Mouse (Mus musculus) adrenal gland, postnatal 14 days (tissue): ENCODE results near the gene Necab2. TPM values are rescaled to one million over a fixed set of nuclear protein-coding genes. Genes with fewer than 3 reads are reported as not detected.
A peak's percentile ranks its signal among the peaks of the same experiment; 100 is the strongest.

Experiments used
- DNase-seq: peaks from one replicate; pipeline ENCODE4 v3.0.0; 2021; ENCODE audit warnings: mixed read lengths
- total RNA-seq: library from RNA; stranded (reverse); gene quantifications from 2 replicates; pipeline ENCODE4 v1.2.3, GENCODE M21; 2021

Gene Necab2
- total RNA-seq, 1 experiment from 2014 or later, result 10.6 TPM

DNA sequence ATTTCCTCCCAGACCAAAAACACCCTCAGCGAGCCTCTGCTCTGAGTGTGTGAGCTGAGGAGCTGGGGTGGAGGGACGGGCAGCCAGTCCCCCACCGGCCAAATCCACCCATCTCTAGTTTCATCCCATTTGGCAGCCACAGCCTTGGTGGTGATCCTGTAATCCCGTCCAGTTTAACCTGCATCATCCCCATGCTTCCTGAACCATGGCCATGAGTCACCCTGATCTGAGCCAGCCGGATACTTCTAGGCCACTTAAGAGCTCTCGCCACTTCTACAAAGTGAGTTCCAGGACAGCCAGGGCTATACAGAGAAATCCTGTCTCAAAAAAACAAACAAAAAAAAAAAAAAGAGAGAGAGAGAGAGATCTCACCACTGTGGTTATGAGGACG lies 18.2 kb upstream of the Necab2 start:
- peak; percentile 54 for DNase-seq

DNA sequence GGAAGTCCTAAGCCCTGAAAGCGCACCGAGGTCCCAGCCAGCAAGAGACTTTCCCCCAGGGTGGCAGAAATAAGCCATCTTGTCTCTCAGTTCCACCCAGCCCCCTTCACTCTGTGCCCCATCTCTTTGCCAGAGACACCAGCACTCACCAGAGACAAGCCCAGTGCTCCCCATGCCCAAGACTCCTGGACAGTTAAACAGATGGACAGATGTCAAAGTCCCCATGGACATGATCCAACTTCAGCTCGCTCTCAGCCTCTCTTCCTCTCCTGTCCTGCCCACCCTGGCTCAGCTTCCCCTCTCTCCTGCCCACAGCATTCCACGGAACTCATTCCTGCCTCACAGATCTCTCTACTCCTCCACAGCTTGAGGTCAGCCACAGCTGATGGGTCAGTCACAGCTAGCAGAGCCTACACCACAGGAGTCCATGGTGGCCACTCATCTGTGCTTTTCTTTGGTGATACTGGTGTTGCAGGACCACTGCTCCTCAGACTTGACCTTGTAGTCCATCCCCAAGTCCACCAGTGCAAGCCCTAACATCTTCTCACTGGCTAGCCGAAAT lies 17.7 kb upstream of the Necab2 start:
- DNase-seq, result no peak

DNA sequence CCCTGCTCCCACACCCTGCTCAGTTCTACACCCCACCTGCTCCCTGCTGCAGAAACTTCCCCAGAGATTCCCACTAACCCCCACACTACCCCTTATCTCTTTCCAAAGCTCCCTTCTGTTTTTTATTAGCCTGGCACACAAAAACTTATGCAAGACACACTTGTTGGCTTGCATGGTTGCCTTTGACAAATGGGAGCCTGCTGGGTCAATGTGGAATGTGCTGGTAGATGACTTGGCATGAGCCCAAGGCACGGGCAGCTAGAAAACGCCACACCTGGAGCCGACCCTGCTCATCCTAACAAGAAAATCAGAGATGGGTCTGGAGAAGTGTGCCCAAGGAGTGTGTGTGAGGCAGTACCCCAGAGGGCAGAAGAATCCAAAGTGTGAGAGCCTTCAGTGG lies 17.0 kb upstream of the Necab2 start:
- no peak for DNase-seq

DNA sequence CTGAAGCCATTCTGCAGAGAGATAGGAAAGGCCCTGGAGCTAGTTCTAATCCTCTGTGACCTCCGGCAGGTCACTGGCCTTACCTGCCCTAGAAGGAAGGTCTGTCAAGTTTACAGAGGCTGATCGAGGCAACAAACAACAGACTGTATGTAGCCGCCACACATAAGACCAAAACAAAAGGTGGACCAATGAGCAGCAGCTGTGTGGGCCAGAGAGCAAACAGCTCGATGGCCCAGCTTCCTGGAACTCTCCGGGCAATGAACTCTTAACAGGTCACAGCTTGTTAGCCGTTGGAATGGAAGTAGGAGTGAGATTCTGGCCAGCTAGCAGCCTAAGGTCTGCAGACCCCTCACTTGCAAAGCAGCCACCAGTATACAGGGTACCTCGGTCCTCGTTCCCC lies 16.3 kb upstream of the Necab2 start:
- DNase-seq, result no peak

DNA sequence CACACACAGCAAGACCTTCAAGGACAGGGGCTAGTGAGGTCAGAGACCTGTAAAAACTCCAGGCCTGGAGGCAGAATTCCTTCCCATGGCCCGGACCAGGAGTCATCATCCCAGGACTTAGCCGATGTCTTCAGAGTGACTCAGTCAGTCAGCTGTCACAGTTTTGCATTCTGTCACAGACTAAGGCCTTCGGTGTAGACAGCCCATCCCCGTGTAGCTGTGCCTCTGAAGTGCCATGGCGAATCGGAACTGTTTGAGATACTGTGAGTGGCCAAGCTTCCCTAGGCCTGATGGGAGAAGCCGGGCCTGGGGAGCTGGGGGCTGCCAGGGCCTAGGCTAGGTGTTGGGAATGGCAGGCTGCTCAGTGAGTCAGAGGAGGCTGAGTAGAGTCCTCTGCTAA lies 15.8 kb upstream of the Necab2 start:
- DNase-seq, result peak; percentile 66

DNA sequence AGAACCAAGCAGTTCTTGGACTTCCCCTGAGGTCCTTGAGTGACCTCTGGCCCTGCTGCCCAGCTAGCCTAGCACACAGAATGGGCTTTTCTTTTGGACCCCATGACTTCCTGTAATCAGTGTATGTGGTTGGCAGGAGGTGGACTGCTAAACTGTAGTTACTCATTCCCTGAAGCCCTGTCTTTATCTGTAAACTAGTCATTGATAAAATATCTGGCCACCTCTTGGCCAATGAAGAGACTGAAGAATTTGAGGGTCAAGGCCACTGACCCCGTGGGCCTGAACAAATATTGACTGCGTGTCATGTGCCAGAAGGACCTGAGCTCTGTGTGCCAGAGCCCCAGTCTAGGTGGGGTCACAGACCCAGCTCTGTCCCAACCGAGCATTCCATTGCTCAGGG lies 14.1 kb upstream of the Necab2 start:
- peak; percentile 49 for DNase-seq

DNA sequence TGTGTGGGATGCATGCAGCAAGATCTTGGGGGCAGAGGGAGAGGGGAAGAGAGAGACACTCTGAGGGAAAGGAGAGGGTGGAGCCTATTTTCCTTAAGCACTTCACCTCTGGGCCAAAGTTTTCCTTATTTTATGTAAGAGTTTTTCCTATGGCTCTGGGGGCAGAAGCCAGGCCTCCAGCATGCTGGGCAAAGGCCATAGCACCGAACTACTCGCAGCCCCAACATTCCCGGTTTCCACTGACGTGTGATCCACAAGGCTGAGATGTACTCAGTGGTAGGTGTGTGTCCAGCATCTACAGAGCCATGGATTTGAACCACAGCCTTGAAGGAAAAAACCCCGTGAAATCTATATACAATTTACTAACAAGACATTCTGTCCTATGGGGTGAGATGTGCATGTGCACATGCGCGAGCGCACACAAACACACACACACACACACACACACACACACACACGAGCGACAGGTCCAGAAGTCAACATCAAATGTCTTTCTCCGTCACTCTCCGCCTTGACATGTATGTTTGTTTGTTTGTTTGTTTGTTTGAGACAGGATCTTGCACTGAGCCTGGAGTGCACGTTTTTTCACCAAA lies 12.8 kb upstream of the Necab2 start, which contains the start of gene Osgin1:
Gene Osgin1 (plus strand): TSS at position 543 of the 593 bp plus-strand sequence.
- no peak for DNase-seq

DNA sequence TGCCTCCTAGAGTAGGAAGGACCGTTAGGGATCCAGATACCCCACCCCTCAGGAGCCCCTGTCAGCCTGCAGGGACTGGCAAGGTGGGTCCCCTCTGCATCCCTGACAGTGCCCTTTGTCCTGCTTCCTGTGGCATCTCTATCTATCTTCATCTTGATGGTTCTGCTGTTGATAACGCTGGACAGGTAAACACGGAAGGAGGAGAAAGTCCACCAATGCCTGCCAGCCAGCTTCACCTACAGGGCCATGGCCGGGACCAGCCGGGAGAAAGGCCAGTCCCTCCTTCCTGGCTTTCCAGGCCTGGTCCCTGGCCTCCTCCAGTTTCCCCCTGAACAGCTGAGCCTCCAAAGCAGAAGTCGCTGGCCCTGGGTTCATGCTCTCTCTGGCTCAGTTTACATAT lies 11.9 kb upstream of the Necab2 start:
- DNase-seq, result no peak

DNA sequence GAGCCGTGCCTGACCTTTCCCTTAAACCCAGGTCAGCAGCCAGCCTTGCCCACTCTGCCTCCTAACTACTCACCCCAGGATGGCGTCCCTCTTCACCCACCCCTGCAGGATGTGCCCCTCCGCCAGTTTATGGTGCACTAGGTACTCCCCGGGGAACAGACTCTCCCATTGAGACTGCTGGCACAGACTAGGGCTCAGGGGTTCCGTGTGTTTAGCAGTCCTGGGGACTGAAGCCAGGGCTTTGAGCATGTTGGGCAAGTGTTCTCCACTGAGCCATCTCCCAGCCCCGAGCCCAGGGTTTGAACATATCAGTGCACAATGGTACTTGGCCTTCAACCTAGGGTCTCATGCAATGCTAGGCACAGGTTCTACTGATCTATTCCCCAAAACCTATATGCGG lies 11.0 kb upstream of the Necab2 start:
- DNase-seq, result peak; percentile 40

DNA sequence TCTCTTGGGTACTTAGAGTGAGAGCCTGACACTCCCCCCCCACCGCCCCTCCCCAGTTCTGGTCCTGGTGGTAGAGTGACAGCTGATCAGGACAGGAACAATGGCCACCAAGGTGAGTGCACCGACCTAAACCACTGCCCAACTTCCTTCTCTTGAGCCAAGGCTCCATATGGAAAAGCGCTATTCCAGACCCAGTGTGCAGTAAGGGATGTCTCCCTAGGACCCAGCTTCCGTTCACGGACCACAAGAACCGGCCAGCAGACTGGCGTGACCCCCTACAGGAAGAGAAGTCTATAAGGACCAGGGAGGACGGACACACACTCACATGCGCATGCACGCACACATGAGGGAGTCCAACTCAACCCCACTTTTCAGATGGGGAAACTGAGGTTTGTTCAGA lies 10.2 kb upstream of the Necab2 start:
- no peak for DNase-seq

DNA sequence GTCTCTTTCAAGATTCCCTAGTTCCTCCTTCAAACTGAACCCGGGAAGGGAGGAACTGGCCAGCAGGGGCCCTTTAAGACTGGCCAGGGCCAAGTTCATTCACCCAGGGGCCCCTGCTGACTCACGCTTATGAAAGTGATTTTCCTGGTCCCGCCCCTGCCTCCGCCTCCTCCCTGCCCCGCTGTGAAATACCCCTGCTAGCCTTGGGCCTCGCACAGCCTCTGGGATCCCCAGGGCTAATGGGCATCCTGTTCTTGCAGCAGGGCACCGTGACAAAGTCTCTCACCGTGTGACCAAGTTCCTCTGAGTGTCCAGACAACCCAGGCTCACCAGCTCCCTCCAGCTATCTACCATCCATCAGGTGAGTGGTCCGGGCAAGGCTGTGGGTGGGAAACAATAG lies 9.6 kb upstream of the Necab2 start:
- DNase-seq, result peak; percentile 97

DNA sequence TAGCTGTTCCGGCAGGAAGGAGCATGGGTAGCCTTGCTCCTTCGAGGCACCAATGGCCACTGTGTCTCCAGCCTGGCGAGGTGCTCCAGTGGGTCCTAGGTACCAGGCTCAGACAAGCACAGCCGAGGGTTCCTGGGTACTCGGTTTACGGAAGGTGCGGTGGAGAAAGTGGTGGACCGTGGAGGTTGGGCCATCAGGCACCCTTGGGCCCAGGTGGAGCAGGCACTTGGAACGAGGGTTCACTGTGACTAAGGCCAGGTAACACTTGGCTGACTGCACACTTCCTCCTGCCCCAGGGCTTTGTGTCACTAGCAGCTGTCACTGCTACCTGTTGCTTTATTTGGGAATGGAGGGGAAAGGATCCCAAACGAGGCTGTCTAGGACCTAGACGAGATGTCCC lies 9.0 kb upstream of the Necab2 start:
- no peak for DNase-seq

DNA sequence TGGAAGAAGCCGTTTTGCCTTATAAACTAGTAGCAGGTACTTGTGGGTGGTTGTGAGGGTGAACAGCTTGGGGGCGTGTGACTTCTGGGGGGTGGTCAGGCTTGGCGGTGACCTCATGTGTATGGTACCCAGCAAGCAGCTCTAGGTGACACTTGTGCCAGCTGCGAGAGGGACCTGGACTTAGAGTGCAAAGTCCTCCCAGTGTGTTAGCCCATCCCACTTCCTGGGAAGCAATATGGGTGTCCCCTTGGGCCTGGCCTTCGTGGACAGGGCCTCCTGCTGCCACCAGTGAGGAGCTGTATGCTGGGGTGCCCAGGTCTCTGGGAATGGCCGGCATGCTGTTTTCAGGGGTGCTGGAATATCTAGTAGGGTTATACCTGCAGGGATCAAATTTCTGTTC lies 7.6 kb upstream of the Necab2 start:
- DNase-seq, result peak; percentile 42

DNA sequence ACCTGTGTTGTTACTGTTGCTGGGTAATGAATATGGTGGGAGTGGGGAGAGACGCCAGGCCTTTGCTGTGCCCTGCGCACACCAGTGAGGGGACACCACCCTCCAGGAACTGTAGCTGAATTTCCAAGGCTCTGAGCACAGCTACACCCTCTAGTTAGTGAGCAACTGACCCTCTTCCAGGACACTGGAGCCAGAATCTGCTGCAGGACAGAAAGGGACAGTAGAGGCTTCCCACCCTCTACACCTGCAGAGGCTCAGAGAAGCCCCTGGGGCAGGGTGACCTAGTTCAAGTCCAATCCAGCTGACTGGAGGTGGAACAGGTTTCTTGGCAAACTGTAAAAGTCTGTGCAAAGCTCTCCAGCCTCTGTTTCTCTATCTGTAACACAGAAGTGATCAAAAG lies 7.1 kb upstream of the Necab2 start:
- DNase-seq, result no peak

DNA sequence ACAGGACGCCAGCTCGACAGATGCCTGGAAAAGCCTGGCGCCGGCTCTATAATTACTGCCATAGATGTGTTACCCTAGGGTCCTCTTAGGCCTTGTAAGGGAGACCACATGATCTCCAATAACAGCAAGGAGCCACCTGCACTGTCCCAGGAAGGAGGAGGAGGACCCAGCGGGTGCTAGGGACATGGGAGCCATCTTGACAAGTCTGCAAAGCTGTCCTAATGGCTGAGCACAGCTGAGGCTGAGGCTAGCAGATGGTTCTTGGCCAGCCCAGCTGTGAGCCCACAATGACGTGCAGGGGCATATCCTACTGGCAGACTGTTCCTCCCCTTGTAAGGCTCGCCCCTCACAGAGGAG lies 6.6 kb upstream of the Necab2 start:
- no peak for DNase-seq

DNA sequence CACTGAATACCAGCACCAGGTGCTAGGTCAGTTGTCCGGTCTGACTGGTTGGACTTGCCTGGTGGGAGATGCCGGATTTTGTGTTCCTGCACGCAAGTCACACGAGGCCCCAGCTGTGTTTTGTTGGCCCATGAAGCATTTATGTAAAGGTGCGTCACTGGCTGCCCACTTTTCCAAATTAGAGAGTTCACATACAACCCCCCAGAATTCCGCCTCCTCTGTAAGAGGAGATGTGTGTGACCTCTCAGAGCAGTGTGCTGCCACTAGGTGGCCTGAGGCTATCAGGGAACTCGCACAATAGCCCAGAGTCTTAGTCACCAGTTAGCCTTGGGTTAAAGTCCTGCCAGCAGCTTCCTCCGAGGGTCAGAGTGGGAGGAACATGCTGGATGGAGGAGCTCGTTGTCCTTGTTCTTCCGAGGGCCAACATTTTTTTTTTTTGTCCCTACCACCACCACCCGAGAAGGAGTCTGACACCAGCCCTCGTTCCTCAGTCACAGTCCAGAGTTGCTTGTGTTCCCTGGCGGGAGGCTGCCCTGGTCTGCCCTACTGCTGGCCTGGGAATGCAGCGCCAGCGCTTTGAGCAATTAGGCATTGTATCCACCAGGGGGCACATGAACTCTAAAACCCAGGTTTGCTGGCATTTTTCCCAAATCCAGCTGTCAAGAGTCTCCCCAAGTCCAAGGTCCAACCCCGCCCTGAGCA lies 6.1 kb upstream of the Necab2 start:
- peak; percentile 91 for DNase-seq

DNA sequence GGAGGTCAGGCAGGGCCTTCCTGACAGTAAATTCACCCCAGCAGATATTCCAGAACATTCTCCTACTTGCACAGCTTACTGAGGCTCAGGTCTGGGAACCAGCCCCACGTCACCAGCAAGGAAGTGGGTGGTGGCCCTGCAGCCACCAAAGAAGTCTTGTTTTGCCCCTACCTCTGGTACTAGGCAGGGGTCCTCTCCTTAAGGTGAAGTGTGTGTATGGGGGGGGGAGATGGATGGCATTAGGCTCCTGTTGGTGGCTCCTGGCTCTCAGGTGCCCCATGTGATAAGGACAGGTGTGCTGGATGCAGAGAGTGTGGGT lies 5.6 kb upstream of the Necab2 start:
- no peak for DNase-seq

DNA sequence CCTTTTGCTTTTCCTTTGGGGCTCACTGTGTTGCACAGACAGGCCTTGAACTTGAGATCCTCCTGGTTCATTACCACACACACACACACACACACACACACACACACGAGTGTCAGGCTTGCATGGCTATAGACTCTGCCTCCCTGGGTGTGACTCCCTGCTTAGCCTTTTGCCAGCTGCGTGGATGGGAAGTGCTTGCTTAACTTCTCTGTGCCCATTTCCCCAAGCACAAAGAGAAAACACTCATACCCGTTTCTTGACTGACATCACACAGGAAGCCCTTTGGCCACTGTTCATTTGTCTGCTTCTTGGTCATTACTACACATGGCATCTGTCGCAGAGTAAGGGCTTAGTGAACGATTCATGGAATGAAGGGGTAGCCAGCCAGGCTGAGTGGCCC lies 4.5 kb upstream of the Necab2 start:
- no peak for DNase-seq

DNA sequence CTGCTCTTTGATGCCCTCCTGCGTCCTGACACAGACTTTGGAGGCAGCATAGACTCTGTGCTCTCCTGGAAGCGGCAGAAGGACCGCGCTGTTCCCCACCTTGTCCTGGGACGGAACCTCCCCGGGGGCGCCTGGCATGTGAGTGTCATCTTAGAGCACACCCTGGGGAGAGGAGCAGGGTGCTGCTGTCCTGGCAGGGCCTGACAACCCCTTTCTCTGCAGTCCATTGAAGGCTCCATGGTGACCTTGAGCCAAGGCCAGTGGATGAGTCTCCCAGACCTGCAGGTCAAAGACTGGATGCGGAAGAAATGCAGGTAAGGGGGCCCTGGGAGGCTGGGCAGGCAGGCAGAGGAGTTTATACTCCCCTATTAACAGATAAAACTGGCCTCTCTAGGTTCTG lies 3.5 kb upstream of the Necab2 start:
- peak; percentile 47 for DNase-seq

DNA sequence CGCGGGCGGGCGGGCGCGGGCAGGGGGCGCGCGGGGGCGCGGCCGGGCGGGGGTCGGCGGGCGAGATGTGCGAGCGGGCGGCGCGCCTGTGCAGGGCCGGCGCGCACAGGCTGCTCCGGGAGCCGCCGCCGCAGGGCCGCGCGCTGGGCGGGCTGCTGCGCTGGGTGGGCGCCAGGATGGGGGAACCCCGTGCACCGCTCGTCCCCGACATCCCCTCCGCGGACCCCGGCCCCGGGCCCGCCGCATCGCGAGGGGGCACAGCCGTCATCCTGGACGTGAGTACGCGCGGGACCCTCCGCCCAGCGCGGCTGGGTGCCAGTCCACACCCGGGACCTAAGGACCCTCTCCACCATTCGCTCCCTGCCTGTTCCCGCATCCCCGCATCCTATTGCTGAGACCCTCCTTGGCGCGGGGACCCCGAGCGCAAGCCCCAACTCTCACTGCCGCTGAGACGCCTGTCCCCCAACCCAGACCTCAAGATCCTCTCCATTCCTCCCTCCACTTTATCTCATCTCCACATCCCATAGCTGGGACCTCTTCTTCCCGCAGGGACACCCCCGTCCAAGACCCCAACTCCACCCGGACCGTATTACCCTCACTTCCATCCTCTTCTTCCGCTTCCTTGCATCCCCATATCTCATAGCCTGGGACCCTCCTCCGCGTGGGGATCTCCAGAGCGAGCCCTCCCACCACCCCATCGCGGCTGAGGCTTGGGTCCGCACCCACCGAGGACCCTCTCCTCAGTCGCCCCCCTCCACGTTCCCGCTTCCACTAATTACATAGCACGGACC lies 666 bp downstream of the Necab2 start:
- peak; percentile 59 for DNase-seq

DNA sequence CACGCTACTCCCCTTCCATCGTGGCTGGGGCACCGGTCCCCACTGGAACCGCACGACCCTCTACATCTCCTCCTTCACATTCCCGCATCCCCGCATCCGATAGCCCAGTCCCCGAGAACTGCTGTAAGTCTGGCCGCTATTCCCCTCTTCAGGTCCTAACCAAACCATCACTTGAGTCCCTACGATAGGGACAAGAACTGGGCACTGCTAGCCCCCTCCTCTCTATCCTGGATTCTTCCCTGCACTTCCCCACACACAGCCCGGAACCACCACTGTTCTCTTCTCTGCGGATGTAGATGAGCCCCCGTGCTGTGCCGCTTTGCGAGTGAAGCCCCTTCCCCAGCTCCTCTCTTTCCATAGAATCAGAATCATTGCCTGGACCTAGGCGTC lies 1.3 kb downstream of the Necab2 start:
- DNase-seq, result no peak

DNA sequence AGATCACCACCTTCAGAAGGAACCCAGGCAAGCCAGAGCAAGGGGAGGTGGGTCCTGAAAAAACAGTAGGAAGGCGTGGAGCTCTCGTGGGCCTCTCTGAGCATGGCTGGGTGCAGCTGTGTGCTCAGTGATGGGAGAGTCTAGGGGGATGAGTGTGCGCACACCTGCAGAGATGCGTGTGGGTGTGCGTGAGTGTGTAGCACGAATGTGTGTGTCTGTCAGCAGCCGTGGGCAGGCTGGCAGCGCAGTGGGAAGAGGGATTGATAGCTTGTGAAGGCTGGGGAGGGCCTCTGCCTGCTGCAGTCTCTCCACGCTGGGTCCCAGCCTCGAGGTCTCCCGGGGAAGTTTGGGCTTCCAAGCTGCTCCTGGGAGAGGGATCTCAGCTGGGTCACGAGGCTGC lies 3.1 kb downstream of the Necab2 start:
- no peak for DNase-seq

DNA sequence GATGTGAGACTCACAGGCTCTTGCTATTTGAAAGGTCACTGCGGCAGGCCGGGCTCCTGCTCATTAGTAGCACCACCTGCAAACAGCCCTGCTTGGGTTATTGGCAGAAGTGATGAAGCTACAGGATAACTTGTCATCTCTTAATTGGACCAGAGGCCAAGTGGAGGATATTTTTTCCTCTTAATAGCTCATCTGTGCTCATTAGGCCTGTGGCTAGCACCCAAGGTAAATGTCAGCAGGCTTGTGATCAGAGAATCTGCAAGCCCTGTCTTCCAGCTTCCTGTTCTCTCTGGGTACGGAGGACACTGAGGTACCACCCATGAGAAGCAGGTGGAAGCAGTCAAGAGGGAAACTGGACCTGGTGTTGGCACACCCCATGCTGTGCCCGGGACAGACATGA lies 4.6 kb downstream of the Necab2 start:
- no peak for DNase-seq

DNA sequence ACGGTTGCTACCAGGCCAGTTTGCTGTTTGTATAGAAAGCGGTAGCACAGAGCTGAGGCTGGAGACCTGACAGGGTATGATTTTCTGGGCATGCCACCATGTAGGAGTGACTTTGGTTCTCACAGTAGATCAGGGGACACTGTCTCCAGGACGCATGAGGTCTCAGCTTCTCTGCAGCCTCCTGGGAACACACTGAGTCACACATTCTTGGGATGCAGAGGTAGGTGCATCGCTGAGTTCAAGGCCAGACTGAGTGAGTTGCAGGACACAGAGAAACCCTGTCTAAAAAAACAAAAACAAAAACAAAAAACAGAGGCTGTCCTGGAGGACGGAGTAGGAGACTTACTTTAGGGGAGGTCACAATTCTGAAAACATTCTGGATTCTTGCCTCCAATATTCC lies 6.4 kb downstream of the Necab2 start:
- DNase-seq, result no peak
